Mouse (Mus musculus): ENCODE results near the gene Eif3k. TPM values are rescaled to one million over a fixed set of nuclear protein-coding genes. Genes with fewer than 3 reads are reported as not detected.
A peak's percentile ranks its signal among the peaks of the same experiment; 100 is the strongest.

The Eif3k gene
- total and polyA plus RNA-seq, 3 experiments = 156 to 221 (median 177) TPM

DNA sequence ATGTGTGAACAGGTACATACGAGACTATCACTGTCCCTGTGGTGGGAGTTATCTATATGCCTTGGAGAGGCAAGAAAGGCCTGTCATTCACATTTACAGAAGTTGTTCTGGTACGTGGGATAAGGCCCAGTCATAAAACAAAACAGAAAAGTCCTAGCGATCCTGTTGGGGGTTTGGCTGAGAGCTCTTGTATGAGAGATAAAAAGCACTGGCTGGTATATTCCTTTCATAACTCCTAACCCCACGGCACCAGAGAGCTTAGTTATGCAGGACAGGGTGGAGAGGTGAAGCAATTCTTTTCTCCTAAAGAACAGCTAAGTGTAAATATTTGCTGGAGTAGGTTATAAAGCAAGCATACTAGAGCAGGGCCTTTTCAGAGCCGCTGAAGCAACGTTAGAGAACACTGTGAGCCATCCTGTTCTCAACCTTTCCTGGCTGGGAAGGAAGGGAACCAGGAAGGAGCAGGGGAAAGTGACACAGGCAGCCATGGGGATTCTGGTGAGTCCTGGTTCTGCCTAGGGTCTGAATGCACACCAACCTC lies 22.1 kb downstream of the Eif3k start:
- Histone ChIP-seq H3K27ac (peak overlapping the region; percentile 88), H3K79me2 (replicated peaks; ENCODE audit: control insufficient read depth, insufficient read depth, low read length) (peaks cover 15% of the 10 kb centered on the region), H3K9ac (ENCODE audit: low read depth, low read length) (peak overlapping the region; percentile 98), H3K27me3 (ENCODE audit: control insufficient read depth, insufficient read depth, low read length) (no peaks in the 10 kb centered on the region), H3K36me3 (ENCODE audit: control insufficient read depth, insufficient read depth, low read length) (peaks cover 45% of the 10 kb centered on the region), H3K4me1 (ENCODE audit: control insufficient read depth, insufficient read depth, low read length) (peaks cover 29% of the 10 kb centered on the region), H3K4me3 (peak overlapping the region; percentile 83)
- intact Hi-C loops (cut with DNase I) = loop anchor here (1.0 to 2.0 kb wide), 2 partner anchors 15 to 49 kb away; no protein-coding TSS in a partner anchor
- TF ChIP-seq CTCF (IDR thresholded peaks at IDR 0.05) (no peak), POLR2A (IDR thresholded peaks at IDR 0.05; ENCODE audit: insufficient read depth, low read depth, low read length) (no peak), EP300 (IDR thresholded peaks at IDR 0.05; ENCODE audit: insufficient read depth, low read depth, low read length) (no peak)
- DNase-seq = no peak
- WGBS = 4% methylated on average over 6 of the region's 6 CpGs

DNA sequence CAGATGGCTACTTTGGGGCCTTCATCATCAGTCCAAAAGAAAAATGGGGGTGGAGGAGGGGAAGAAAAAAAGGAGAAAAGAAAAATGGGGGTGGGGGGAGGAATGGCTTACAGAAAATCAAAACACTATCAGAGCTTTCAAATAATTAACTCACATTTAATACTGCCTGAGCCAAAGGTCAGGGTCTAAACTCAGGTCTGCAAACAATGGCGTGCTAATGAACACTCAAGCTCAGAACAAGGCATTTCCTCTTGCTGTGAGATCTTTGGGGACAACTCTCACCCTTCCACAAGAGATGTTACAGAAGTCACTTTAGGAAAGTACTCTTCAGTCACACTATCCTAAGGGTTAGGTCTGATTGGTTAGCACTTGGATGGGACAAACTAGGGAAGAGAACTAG lies 22.9 kb downstream of the Eif3k start:
- H3K4me1 ChIP-seq (ENCODE audit: control insufficient read depth, insufficient read depth, low read length) = peaks cover 32% of the 10 kb centered on the region
- peak overlapping the region; percentile 83 for H3K4me3 ChIP-seq
- 38% methylated on average over 1 of the region's 1 CpGs for WGBS
- no peak overlapping the region for H3K9ac ChIP-seq (ENCODE audit: low read depth, low read length)
- H3K27ac ChIP-seq = peak overlapping the region; percentile 88
- DNase-seq = no peak
- H3K27me3 ChIP-seq (ENCODE audit: control insufficient read depth, insufficient read depth, low read length) = no peaks in the 10 kb centered on the region
- TF ChIP-seq POLR2A (IDR thresholded peaks at IDR 0.05; ENCODE audit: insufficient read depth, low read depth, low read length) = no peak
- TF ChIP-seq CTCF (IDR thresholded peaks at IDR 0.05) = no peak
- no peak for TF ChIP-seq EP300 (IDR thresholded peaks at IDR 0.05; ENCODE audit: insufficient read depth, low read depth, low read length)
- H3K36me3 ChIP-seq (ENCODE audit: control insufficient read depth, insufficient read depth, low read length) = peaks cover 48% of the 10 kb centered on the region
- intact Hi-C loops (cut with DNase I) = loop anchor here (1.0 to 2.0 kb wide), 2 partner anchors 14 to 48 kb away; no protein-coding TSS in a partner anchor
- H3K79me2 ChIP-seq (replicated peaks; ENCODE audit: control insufficient read depth, insufficient read depth, low read length) = peaks cover 17% of the 10 kb centered on the region

- 15% methylated on average over 1 of the region's 1 CpGs for WGBS
Observed at GRCm38 (mm10) chr7:28957997-28958725, 23.5 kb downstream of the Eif3k start.

GRCm38 (mm10) chr7:28957286-28957685 lies 24.4 kb downstream of the Eif3k start:
- Histone ChIP-seq H3K27me3 (ENCODE audit: control insufficient read depth, insufficient read depth, low read length) (no peaks in the 10 kb centered on the region), H3K79me2 (replicated peaks; ENCODE audit: control insufficient read depth, insufficient read depth, low read length) (peaks cover 19% of the 10 kb centered on the region), H3K9ac (ENCODE audit: low read depth, low read length) (no peak overlapping the region), H3K4me3 (no peak overlapping the region), H3K27ac (peak overlapping the region; percentile 88), H3K36me3 (ENCODE audit: control insufficient read depth, insufficient read depth, low read length) (peaks cover 61% of the 10 kb centered on the region), H3K4me1 (ENCODE audit: control insufficient read depth, insufficient read depth, low read length) (peaks cover 40% of the 10 kb centered on the region)
- TF ChIP-seq CTCF (IDR thresholded peaks at IDR 0.05) (no peak), POLR2A (IDR thresholded peaks at IDR 0.05; ENCODE audit: insufficient read depth, low read depth, low read length) (no peak), EP300 (IDR thresholded peaks at IDR 0.05; ENCODE audit: insufficient read depth, low read depth, low read length) (no peak)
- intact Hi-C loops (cut with DNase I) = no loop called here
- no peak for DNase-seq
- 42% methylated on average over 6 of the region's 6 CpGs for WGBS

More at GRCm38 (mm10) chr7:28957997-28958725, 23.5 kb downstream of the Eif3k start:
- H3K27me3 ChIP-seq (ENCODE audit: control insufficient read depth, insufficient read depth, low read length) = no peaks in the 10 kb centered on the region
- H3K79me2 ChIP-seq (replicated peaks; ENCODE audit: control insufficient read depth, insufficient read depth, low read length) = peaks cover 19% of the 10 kb centered on the region
- TF ChIP-seq EP300 (IDR thresholded peaks at IDR 0.05; ENCODE audit: insufficient read depth, low read depth, low read length) = 0 out of 2 replicates have a peak, but pooled peaks have one; percentile 56
- no peak for TF ChIP-seq POLR2A (IDR thresholded peaks at IDR 0.05; ENCODE audit: insufficient read depth, low read depth, low read length)
- peak overlapping the region; percentile 88 for H3K27ac ChIP-seq
- peaks cover 52% of the 10 kb centered on the region for H3K36me3 ChIP-seq (ENCODE audit: control insufficient read depth, insufficient read depth, low read length)
- DNase-seq = no peak
- H3K4me3 ChIP-seq = no peak overlapping the region
- peaks cover 35% of the 10 kb centered on the region for H3K4me1 ChIP-seq (ENCODE audit: control insufficient read depth, insufficient read depth, low read length)
- intact Hi-C loops (cut with DNase I) = loop anchor here (2.0 kb wide), 1 partner anchor 47 kb away; no protein-coding TSS in a partner anchor
- no peak overlapping the region for H3K9ac ChIP-seq (ENCODE audit: low read depth, low read length)

GRCm38 (mm10) chr7:28956270-28956669 lies 25.4 kb downstream of the Eif3k start:
- TF ChIP-seq POLR2A (IDR thresholded peaks at IDR 0.05; ENCODE audit: insufficient read depth, low read depth, low read length) = no peak
- TF ChIP-seq CTCF (IDR thresholded peaks at IDR 0.05) = no peak
- no peak for TF ChIP-seq EP300 (IDR thresholded peaks at IDR 0.05; ENCODE audit: insufficient read depth, low read depth, low read length)
- no peak for DNase-seq
- WGBS = 79% methylated on average over 1 of the region's 1 CpGs
- no peaks in the 10 kb centered on the region for H3K27me3 ChIP-seq (ENCODE audit: control insufficient read depth, insufficient read depth, low read length)
- H3K79me2 ChIP-seq (replicated peaks; ENCODE audit: control insufficient read depth, insufficient read depth, low read length) = peaks cover 20% of the 10 kb centered on the region
- H3K27ac ChIP-seq = peak overlapping the region; percentile 21; the same call in 1 of the 2 replicates
- H3K4me1 ChIP-seq (ENCODE audit: control insufficient read depth, insufficient read depth, low read length) = peaks cover 46% of the 10 kb centered on the region
- H3K9ac ChIP-seq (ENCODE audit: low read depth, low read length) = no peak overlapping the region
- no peak overlapping the region for H3K4me3 ChIP-seq
- peaks cover 70% of the 10 kb centered on the region for H3K36me3 ChIP-seq (ENCODE audit: control insufficient read depth, insufficient read depth, low read length)
- intact Hi-C loops (cut with DNase I) = no loop called here

Measured in heart, adult 2 months (tissue).